Mouse (Mus musculus) kidney, adult 2 months (tissue): ENCODE measurements around the gene Smco2.

Experiments
- CTCF ChIP-seq: fragments of 200-500 bp; conservative IDR thresholded peaks from 2 replicates; pipeline ENCODE4 v1.5.1; 2011; ENCODE audit warnings: low read depth, mild to moderate bottlenecking, control low read depth, low read length, moderate library complexity, mixed read lengths; ENCODE audit not compliant: insufficient read depth, insufficient read length
- POLR2A ChIP-seq: fragments of 200-500 bp; IDR thresholded peaks from one replicate; pipeline ENCODE4 v1.6.1; 2011; ENCODE audit warnings: low read depth, low read length, control low read depth

DNA sequence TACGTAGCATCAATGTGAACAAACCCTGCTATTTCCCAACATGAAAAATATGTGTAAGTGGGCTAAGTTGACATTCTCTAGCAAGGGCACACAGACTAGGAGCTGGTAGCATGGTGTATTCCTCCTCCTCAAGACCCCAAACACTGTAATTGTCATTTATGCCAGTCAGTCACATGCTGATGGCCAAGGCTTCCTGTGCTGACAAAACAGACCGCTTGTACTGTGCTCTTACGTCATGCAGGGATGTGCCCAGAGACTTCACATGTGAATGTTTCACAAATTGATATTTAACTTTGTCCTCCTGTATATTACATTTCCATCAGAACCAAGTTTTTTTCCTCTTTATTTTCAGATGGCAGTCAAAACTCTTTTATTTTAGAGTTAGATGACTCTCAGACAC lies 67.5 kb downstream of the Smco2 start:
- TF ChIP-seq POLR2A, result no peak
- no peak for TF ChIP-seq CTCF
